Mouse (Mus musculus) liver, embryonic 14.5 days (tissue): ENCODE results near the gene Fpr-rs7.

Experiments used
- CTCF ChIP-seq: IDR thresholded peaks from 2 replicates; pipeline ENCODE4 v1.5.1; 2016; ENCODE audit warnings: antibody characterized with exemption, low read depth, control low read depth
- EP300 ChIP-seq: IDR thresholded peaks from 2 replicates; pipeline ENCODE4 v1.6.1; 2016; ENCODE audit warnings: antibody characterized with exemption, low read depth

GRCm38 (mm10) chr17:20114126-20114525 lies at the start of gene Fpr-rs7:
- TF ChIP-seq CTCF (no peak), EP300 (no peak)
